Mouse (Mus musculus) erythroblast, embryonic 14.5 days (primary cell): ENCODE measurements around the gene Epb41.

Experiments used
- GATA1 ChIP-seq: IDR thresholded peaks from 2 replicates; pipeline ENCODE4 v1.6.1; 2012; ENCODE audit warnings: low read length, inconsistent platforms, mixed read lengths
- TAL1 ChIP-seq: IDR thresholded peaks from 3 replicates; pipeline ENCODE4 v1.6.1; 2012; ENCODE audit warnings: low read length, inconsistent platforms, mixed read lengths

GRCm38 (mm10) chr4:131981755-131982154 is 93.4 kb downstream of the Epb41 start:
- TF ChIP-seq GATA1 (no peak), TAL1 (no peak)
